Mouse (Mus musculus) midbrain, postnatal 0 days (tissue): ENCODE data around the gene Ccdc88c. TPM values are rescaled to one million over a fixed set of nuclear protein-coding genes. Genes with fewer than 3 reads are reported as not detected.

Source experiments
- ATAC-seq: fragments of 200-750 bp; cut with Nextera tagmentation; 2 replicates; pipeline ENCODE4 v1.8.0; 2017; ENCODE audit warnings: moderate number of reproducible peaks, mild to moderate bottlenecking, moderate TSS enrichment, moderate library complexity; ENCODE audit not compliant: low FRiP score
- DNase-seq: peaks from one replicate; pipeline ENCODE4 v3.0.0-alpha.2; 2015; ENCODE audit warnings: low spot score
- H3K27ac ChIP-seq: fragments of 300-500 bp; sonication (generic); 2 replicates; pipeline ENCODE4 v1.5.1; 2014; ENCODE audit warnings: low read depth, mild to moderate bottlenecking, low read length, mixed read lengths
- H3K27me3 ChIP-seq: fragments of 300-500 bp; sonication (generic); 2 replicates; pipeline ENCODE4 v1.6.1; 2014; ENCODE audit warnings: low read length, control low read depth, mixed read lengths; ENCODE audit not compliant: insufficient read depth
- H3K36me3 ChIP-seq: fragments of 300-500 bp; sonication (generic); 2 replicates; pipeline ENCODE4 v1.6.1; 2014; ENCODE audit warnings: low read length, control low read depth, mixed read lengths; ENCODE audit not compliant: insufficient read depth
- H3K4me1 ChIP-seq: fragments of 300-500 bp; sonication (generic); 2 replicates; pipeline ENCODE4 v1.6.1; 2014; ENCODE audit warnings: mild to moderate bottlenecking, control low read depth, antibody characterized with exemption, low read length, mixed read lengths; ENCODE audit not compliant: insufficient read depth
- H3K4me2 ChIP-seq: fragments of 300-500 bp; sonication (generic); 2 replicates; pipeline ENCODE4 v1.6.1; 2014; ENCODE audit warnings: low read depth, mild to moderate bottlenecking, low read length, mixed read lengths; ENCODE audit not compliant: poor library complexity, severe bottlenecking
- H3K4me3 ChIP-seq: fragments of 300-500 bp; sonication (generic); 2 replicates; pipeline ENCODE4 v1.5.1; 2014; ENCODE audit warnings: low read depth, mild to moderate bottlenecking, low read length, moderate library complexity
- H3K9ac ChIP-seq: fragments of 300-500 bp; sonication (generic); replicated peaks from 2 replicates; pipeline ENCODE4 v1.6.1; 2014; ENCODE audit warnings: mild to moderate bottlenecking, low read length, moderate library complexity, mixed read lengths; ENCODE audit not compliant: poor library complexity, severe bottlenecking
- H3K9me3 ChIP-seq: fragments of 300-500 bp; sonication (generic); 2 replicates; pipeline ENCODE4 v1.6.1; 2016; ENCODE audit warnings: low read length, control low read depth
- CTCF ChIP-seq: IDR thresholded peaks from 2 replicates; pipeline ENCODE4 v1.5.1; 2016; ENCODE audit warnings: antibody characterized with exemption, mild to moderate bottlenecking
- WGBS: fragments of 180-500 bp; shearing (Covaris S2); extraction: QIAGEN DNeasy Blood & Tissue Kit; methylation state at CpG from one replicate; pipeline ENCODE4 v1.1.7; 2014; 5-methylcytosine and 5-hydroxymethylcytosine counted together
- polyA plus RNA-seq: library from polyadenylated mRNA; unstranded; fragments of >200 nt; fragmentation: Nextera tagmentation; extraction: Ambion mirVana; gene quantifications from 2 replicates; pipeline ENCODE4 v1.2.1, GENCODE M21; 2015
- total RNA-seq: library from RNA; depleted of rRNA; stranded (reverse); fragments of >200 nt; gene quantifications from 2 replicates; pipeline ENCODE4 v1.2.3, GENCODE M21; 2014

Gene Ccdc88c
- total and polyA plus RNA-seq, 2 experiments from 2014 or later: 12.6 to 24.8 TPM

GRCm38 (mm10) chr12:100991119-100991518 lies 37.7 kb downstream of the Ccdc88c start:
- 82% methylated on average over 3 of the region's 3 CpGs for WGBS
- TF ChIP-seq CTCF: no peak
- ATAC-seq (no peak), DNase-seq (no peak)
- H3K9me3 ChIP-seq: no peaks in the 10 kb centered on the region
- H3K27ac ChIP-seq: no peak overlapping the region
- no peak overlapping the region for H3K4me3 ChIP-seq
- no peak overlapping the region for H3K9ac ChIP-seq
- no peak overlapping the region for H3K4me2 ChIP-seq
- no peaks in the 10 kb centered on the region for H3K27me3 ChIP-seq
- H3K36me3 ChIP-seq: no peaks in the 10 kb centered on the region
- H3K4me1 ChIP-seq: peaks cover 32% of the 10 kb centered on the region

GRCm38 (mm10) chr12:100990291-100990690 lies 38.6 kb downstream of the Ccdc88c start:
- 10% methylated on average over 12 of the region's 12 CpGs for WGBS
- H3K9me3 ChIP-seq: no peaks in the 10 kb centered on the region
- TF ChIP-seq CTCF: no peak
- H3K4me2 ChIP-seq: no peak overlapping the region
- peak; percentile 44 for ATAC-seq
- H3K36me3 ChIP-seq: no peaks in the 10 kb centered on the region
- no peak overlapping the region for H3K27ac ChIP-seq
- DNase-seq: peak; percentile 81
- 0 out of 2 replicates have a peak overlapping the region, but pooled peaks have one; percentile 3 for H3K9ac ChIP-seq
- H3K27me3 ChIP-seq: no peaks in the 10 kb centered on the region
- peaks cover 25% of the 10 kb centered on the region for H3K4me1 ChIP-seq
- no peak overlapping the region for H3K4me3 ChIP-seq

DNA sequence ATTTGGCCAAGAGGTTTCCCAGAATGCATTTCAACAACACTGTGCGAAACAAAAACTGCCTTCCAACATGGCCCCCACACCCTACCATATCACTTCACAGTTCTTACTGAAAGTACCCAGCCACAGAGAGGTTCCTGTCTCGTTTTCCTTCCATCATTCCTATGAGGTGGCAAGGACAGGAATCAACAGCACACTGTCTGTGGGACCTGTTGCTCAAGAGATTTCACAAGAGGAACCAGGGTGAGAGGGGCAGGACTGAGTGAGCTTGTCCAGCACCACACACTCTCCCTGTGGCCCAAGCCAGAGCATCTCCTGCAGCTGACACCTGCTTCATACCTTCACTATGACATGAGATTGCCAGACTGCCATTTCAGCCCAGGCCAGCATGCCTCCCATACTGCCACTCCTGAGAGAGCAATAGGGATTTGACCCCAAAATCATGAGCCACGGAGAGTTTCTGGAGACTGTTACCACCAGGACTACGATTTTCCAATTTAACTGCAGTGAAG lies 39.0 kb downstream of the Ccdc88c start:
- DNase-seq (no peak), ATAC-seq (no peak)
- Histone ChIP-seq H3K4me2 (no peak overlapping the region), H3K9ac (0 out of 2 replicates have a peak overlapping the region, but pooled peaks have one; percentile 3), H3K27me3 (no peaks in the 10 kb centered on the region), H3K4me1 (peaks cover 28% of the 10 kb centered on the region), H3K4me3 (no peak overlapping the region), H3K36me3 (no peaks in the 10 kb centered on the region), H3K27ac (no peak overlapping the region; the same call in 1 of the 2 replicates), H3K9me3 (no peaks in the 10 kb centered on the region)
- 54% methylated on average over 4 of the region's 4 CpGs for WGBS
- TF ChIP-seq CTCF: no peak

DNA sequence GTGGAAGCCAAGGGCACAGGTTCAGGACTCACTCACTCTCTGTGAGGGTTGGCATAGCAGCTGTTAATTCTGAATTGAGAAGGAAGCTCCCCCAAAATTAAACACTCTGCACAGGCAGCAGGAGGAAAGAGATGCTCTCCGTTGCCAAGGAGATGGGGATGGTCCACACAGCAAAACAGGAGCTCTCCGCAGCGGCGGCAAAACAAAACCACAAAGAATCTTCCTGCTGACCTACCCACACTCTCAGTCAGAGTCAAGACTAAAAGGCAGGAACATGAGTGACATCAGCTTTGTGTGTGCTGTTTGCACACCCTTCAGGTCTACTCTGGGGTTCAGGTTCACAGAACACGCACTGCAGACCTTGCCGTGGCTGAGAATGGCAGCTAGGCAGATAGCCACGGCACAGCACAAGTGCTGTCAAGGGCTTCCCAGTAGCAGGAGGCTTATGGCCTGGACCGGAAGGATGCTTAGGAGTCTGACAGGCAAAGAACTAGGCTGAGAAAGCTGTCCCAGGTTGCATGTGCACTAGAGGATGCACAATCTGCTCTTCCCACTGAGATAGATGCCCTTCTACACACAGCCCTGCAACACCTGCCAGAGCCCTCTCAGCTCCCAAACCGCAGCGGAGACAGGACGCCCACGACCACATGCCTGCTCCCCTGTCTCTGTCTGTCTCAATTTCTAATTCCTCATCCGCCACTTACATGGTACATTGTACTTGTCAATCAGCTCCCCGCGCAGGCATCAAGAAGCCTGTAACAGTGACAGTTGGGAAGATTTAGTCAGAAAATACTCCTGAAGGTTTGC lies 40.3 kb downstream of the Ccdc88c start:
- Histone ChIP-seq H3K4me3 (no peak overlapping the region), H3K27ac (peak overlapping the region; percentile 75), H3K36me3 (no peaks in the 10 kb centered on the region), H3K4me2 (peak overlapping the region; percentile 29; the same call in 1 of the 2 replicates), H3K27me3 (no peaks in the 10 kb centered on the region), H3K9me3 (no peaks in the 10 kb centered on the region), H3K4me1 (peaks cover 31% of the 10 kb centered on the region), H3K9ac (peak overlapping the region; percentile 39; the same call in 1 of the 2 replicates)
- peak; percentile 42 for DNase-seq
- WGBS: 22% methylated on average over 15 of the region's 15 CpGs
- ATAC-seq: peak; percentile 21; the same call in 1 of the 2 replicates
- TF ChIP-seq CTCF: no peak

- Histone ChIP-seq H3K4me1 (peaks cover 32% of the 10 kb centered on the region), H3K9ac (0 out of 2 replicates have a peak overlapping the region, but pooled peaks have one; percentile 8), H3K4me3 (no peak overlapping the region), H3K9me3 (no peaks in the 10 kb centered on the region), H3K36me3 (no peaks in the 10 kb centered on the region), H3K4me2 (no peak overlapping the region), H3K27ac (peak overlapping the region; percentile 34), H3K27me3 (no peaks in the 10 kb centered on the region)
- DNase-seq (peak; percentile 72), ATAC-seq (peak; percentile 57)
- 73% methylated on average over 4 of the region's 4 CpGs for WGBS
- no peak for TF ChIP-seq CTCF
These were observed 42.4 kb downstream of the Ccdc88c start for GRCm38 (mm10) chr12:100986423-100986822.

GRCm38 (mm10) chr12:100985793-100986157 lies 43.1 kb downstream of the Ccdc88c start:
- Histone ChIP-seq H3K27ac (no peak overlapping the region), H3K9me3 (no peaks in the 10 kb centered on the region), H3K4me2 (no peak overlapping the region), H3K4me1 (peaks cover 32% of the 10 kb centered on the region), H3K9ac (no peak overlapping the region), H3K36me3 (no peaks in the 10 kb centered on the region), H3K27me3 (no peaks in the 10 kb centered on the region), H3K4me3 (no peak overlapping the region)
- ATAC-seq (no peak), DNase-seq (no peak)
- WGBS: 94% methylated on average over 2 of the region's 2 CpGs
- no peak for TF ChIP-seq CTCF
